Mouse (Mus musculus) small intestine, adult 2 months (tissue): ENCODE data around the gene Nmd3.
A peak's percentile ranks its signal among the peaks of the same experiment; 100 is the strongest.

Source experiments
- CTCF ChIP-seq: fragments of 200-500 bp; IDR thresholded peaks from 2 replicates; pipeline ENCODE4 v1.5.1; 2012; ENCODE audit warnings: low read depth, mild to moderate bottlenecking, control low read depth, inconsistent platforms, low read length, moderate library complexity, mixed read lengths; ENCODE audit not compliant: insufficient replicate concordance, insufficient read length; ENCODE audit errors: extremely low read depth
- POLR2A ChIP-seq: fragments of 200-500 bp; IDR thresholded peaks from 2 replicates; pipeline ENCODE4 v1.6.1; 2012; ENCODE audit warnings: low read depth, mild to moderate bottlenecking, control low read depth, inconsistent platforms, low read length, moderate library complexity

- TF ChIP-seq CTCF (no peak), POLR2A (peak; percentile 54; the same call in 1 of the 2 replicates)
Observed at GRCm38 (mm10) chr3:69721814-69722186, at the start of gene Nmd3.
